Mouse (Mus musculus): ENCODE results near the gene Sertad2. TPM values are rescaled to one million over a fixed set of nuclear protein-coding genes. Genes with fewer than 3 reads are reported as not detected.

The Sertad2 gene
- polyA plus RNA-seq, 1 experiment from 2014 or later = 52.4 TPM

DNA sequence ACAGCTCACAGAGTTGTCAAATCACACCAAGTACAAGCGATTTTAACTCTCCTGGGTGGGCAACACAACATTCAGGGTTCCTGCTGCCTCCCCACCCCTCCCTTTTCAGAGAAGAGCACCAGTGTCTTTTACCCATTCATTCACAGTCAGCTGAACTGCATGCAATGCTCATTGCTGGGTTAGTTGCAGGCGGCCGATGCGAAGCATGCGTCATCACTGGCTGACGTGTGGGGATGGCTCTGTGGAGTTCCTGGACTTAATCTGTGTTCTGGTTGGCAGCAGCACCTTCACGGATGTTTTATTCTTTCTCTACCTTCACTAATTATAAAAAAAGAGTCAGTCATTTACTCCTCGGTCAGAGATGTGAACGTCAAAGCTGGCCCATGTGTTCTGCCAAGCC, 121.8 kb downstream of the Sertad2 start:
- Histone ChIP-seq H3K27me3 (no peaks in the 10 kb centered on the region), H3K9me3 (replicated peaks) (no peaks in the 10 kb centered on the region), H3K9ac (no peak overlapping the region), H3K4me2 (replicated peaks) (no peak overlapping the region), H3K4me3 (replicated peaks) (no peak overlapping the region), H3K4me1 (0 out of 2 replicates have a peak, but pooled peaks cover 8% of the 10 kb centered on the region), H3K27ac (replicated peaks) (no peak overlapping the region), H3K36me3 (no peaks in the 10 kb centered on the region)
- WGBS = 67% methylated on average over 9 of the region's 9 CpGs
- no peak for ATAC-seq (ENCODE audit: insufficient number of reproducible peaks, low FRiP score, low TSS enrichment, low read depth)

DNA sequence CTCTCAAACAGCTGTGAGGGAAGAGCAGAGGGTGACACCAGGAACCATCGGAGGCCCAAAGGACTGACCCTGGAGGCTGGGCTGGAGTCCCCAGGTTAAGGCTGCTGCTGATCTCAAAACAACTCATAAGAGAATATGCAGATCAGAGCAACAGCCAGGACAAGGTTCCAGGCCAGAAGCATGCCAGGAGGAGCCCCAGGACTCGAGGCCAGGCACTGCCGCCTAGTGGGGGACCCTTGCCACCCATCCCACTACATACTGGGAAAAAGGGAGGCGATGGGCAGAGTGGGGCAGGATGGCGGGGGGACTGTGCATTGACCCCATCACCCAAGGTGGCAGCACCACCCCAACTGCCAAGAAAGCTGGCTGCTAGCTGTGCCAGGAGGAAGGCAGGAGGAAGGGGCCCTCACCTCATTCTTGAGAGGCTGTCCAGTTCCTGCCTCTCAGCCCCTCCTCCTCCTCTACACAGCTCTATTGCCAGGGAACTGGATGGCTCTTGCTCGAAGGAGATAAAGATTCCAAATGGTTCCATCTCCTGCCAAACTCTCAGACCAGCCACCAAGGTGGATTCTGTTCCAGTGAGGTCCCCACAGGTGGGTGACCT, 128.8 kb downstream of the Sertad2 start:
- WGBS = 51% methylated on average over 6 of the region's 6 CpGs
- no peaks in the 10 kb centered on the region for H3K9me3 ChIP-seq (replicated peaks)
- H3K9ac ChIP-seq = no peak overlapping the region
- no peaks in the 10 kb centered on the region for H3K36me3 ChIP-seq
- H3K4me3 ChIP-seq (replicated peaks) = no peak overlapping the region
- H3K27ac ChIP-seq (replicated peaks) = no peak overlapping the region
- no peak for ATAC-seq (ENCODE audit: insufficient number of reproducible peaks, low FRiP score, low TSS enrichment, low read depth)
- H3K27me3 ChIP-seq = no peaks in the 10 kb centered on the region
- 0 out of 2 replicates have a peak, but pooled peaks cover 3% of the 10 kb centered on the region for H3K4me1 ChIP-seq
- no peak overlapping the region for H3K4me2 ChIP-seq (replicated peaks)

DNA sequence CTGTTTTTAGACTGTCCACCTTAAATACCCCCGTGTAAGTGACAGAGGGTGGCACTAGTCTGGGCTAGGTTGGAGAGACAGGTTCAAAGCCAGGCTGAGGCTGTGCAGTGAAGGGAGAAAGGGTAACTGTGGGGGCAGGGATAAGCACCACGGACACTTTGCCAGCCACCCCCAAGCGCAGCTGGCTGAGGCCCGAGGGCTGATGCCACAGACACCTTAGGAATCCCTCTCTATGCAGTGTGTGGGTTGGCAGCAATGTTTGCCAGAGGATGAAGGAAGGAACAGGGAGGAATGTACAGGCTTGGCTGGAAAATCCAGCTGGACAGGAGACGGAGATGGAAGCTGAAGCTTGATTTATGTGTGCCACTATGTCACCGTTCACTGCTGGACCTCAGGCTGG, 129.5 kb downstream of the Sertad2 start:
- Histone ChIP-seq H3K36me3 (no peaks in the 10 kb centered on the region), H3K4me3 (replicated peaks) (no peak overlapping the region), H3K27ac (replicated peaks) (no peak overlapping the region), H3K27me3 (no peaks in the 10 kb centered on the region), H3K9me3 (replicated peaks) (no peaks in the 10 kb centered on the region), H3K9ac (no peak overlapping the region), H3K4me2 (replicated peaks) (no peak overlapping the region), H3K4me1 (0 out of 2 replicates have a peak, but pooled peaks cover 3% of the 10 kb centered on the region)
- 68% methylated on average over 6 of the region's 6 CpGs for WGBS
- ATAC-seq (ENCODE audit: insufficient number of reproducible peaks, low FRiP score, low TSS enrichment, low read depth) = no peak

DNA sequence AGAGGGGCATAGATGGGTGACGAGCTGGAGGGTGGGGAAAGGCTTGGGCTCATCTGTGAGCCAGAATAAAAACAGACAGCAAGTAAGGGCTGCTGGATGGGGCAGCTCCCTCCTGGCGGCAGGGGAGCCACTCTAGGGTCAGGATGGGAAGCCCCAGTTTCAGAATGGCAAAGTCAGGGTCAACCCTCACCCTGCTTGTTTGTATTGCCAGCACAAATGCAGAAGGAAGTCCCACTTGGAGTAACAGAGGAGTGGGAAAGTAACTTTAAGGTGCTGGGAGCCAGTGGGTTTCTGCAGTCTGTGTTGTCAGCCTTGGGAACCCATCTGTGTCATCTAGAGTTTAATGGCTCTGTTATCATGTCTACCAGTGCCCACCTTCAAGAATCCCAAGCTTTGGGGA, 136.3 kb downstream of the Sertad2 start:
- no peak overlapping the region for H3K4me3 ChIP-seq (replicated peaks)
- ATAC-seq (ENCODE audit: insufficient number of reproducible peaks, low FRiP score, low TSS enrichment, low read depth) = no peak
- WGBS = 75% methylated on average over 2 of the region's 2 CpGs
- no peak overlapping the region for H3K4me2 ChIP-seq (replicated peaks)
- H3K9me3 ChIP-seq (replicated peaks) = no peaks in the 10 kb centered on the region
- H3K9ac ChIP-seq = no peak overlapping the region
- no peak overlapping the region for H3K27ac ChIP-seq (replicated peaks)
- H3K4me1 ChIP-seq = no peaks in the 10 kb centered on the region
- no peaks in the 10 kb centered on the region for H3K27me3 ChIP-seq
- no peaks in the 10 kb centered on the region for H3K36me3 ChIP-seq

DNA sequence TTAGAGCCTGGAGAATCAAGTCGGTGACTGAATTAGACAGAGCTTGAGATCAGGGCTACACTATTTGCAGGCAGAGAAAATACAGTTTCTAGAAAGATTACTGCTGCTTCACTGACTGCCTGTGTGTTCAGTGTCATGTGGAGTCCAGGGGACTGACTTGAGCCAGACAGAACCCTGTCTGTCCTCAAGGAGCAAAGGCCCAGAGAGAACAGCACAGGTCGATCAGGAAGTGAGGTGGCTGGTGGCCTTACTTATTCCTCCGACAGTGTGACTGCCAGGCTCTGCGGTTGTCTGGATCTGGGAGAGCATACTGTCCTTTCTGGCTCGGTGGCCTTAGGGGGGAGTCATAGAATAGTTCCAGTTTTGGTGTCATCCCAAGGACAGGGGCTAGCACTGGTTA, 137.7 kb downstream of the Sertad2 start:
- H3K9me3 ChIP-seq (replicated peaks) = no peaks in the 10 kb centered on the region
- no peak overlapping the region for H3K4me3 ChIP-seq (replicated peaks)
- ATAC-seq (ENCODE audit: insufficient number of reproducible peaks, low FRiP score, low TSS enrichment, low read depth) = no peak
- WGBS = 83% methylated on average over 5 of the region's 5 CpGs
- H3K4me2 ChIP-seq (replicated peaks) = no peak overlapping the region
- H3K27me3 ChIP-seq = no peaks in the 10 kb centered on the region
- no peaks in the 10 kb centered on the region for H3K4me1 ChIP-seq
- no peak overlapping the region for H3K27ac ChIP-seq (replicated peaks)
- H3K36me3 ChIP-seq = no peaks in the 10 kb centered on the region
- H3K9ac ChIP-seq = no peak overlapping the region

DNA sequence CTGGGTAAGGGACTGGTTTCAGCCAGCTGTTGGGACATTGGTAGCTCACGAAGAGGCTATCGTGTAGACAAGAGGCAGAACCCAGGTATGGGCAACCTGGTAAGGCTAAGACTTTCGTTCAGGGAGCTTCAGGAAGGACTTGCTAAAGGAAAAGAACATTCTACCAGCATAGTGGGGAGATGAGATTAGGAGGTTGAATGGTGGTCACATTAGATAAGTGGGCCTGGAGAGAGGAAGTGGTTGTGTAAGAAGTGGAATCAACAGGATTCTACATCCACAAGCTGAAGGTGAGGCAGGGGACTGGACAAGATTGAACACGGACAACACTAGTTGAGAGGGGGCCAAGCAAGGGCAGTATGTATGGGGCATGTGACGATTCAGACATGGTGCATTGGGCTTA, 138.6 kb downstream of the Sertad2 start:
- Histone ChIP-seq H3K9ac (no peak overlapping the region), H3K9me3 (replicated peaks) (no peaks in the 10 kb centered on the region), H3K4me3 (replicated peaks) (no peak overlapping the region), H3K27me3 (no peaks in the 10 kb centered on the region), H3K27ac (replicated peaks) (no peak overlapping the region), H3K4me1 (no peaks in the 10 kb centered on the region), H3K36me3 (peaks cover 3% of the 10 kb centered on the region; the same call in 1 of the 2 replicates), H3K4me2 (replicated peaks) (no peak overlapping the region)
- ATAC-seq (ENCODE audit: insufficient number of reproducible peaks, low FRiP score, low TSS enrichment, low read depth) = no peak
- 89% methylated on average over 5 of the region's 5 CpGs for WGBS

DNA sequence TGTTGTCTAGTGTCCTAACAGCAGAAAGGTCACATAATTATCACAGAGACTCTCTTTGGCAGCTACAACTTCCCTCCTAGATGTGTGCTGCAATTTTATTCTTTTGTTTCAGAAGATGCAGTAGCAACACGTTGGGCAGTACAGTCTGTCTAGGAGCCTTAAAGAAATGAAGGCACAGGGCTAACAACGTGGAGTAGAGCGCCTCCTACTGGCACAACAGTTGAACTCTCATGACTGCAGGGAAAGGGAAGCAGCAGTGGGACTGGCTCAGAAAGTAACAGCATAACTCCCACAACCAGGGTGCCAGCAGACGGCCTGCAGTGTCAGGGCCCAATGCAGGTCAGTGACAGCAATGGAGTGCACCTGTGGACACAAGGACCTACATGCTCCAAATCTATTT, 147.9 kb downstream of the Sertad2 start:
- Histone ChIP-seq H3K4me2 (replicated peaks) (no peak overlapping the region), H3K36me3 (peaks cover 1% of the 10 kb centered on the region; the same call in 1 of the 2 replicates), H3K4me1 (no peaks in the 10 kb centered on the region), H3K4me3 (replicated peaks) (no peak overlapping the region), H3K9me3 (replicated peaks) (no peaks in the 10 kb centered on the region), H3K27me3 (no peaks in the 10 kb centered on the region), H3K27ac (replicated peaks) (no peak overlapping the region), H3K9ac (no peak overlapping the region)
- 7% methylated on average over 4 of the region's 4 CpGs for WGBS
- no peak for ATAC-seq (ENCODE audit: insufficient number of reproducible peaks, low FRiP score, low TSS enrichment, low read depth)

Other genes with a start within 250 kb of the Sertad2 start
- 19.1 and 20.5 TPM in 2 replicates for gene Slc1a4, start 210.5 kb upstream of the Sertad2 start, polyA plus RNA-seq (2015; fragmentation: Nextera tagmentation; extraction: Ambion mirVana)
- gene Aftph, start 198.3 kb downstream of the Sertad2 start, polyA plus RNA-seq (2015; fragmentation: Nextera tagmentation; extraction: Ambion mirVana) = 22.7 and 24.2 TPM in 2 replicates

Measured in embryonic facial prominence, embryonic 15.5 days (tissue).